Mouse (Mus musculus) kidney, embryonic 16.5 days (tissue): ENCODE measurements around the gene Gm20388. TPM values are rescaled to one million over a fixed set of nuclear protein-coding genes. Genes with fewer than 3 reads are reported as not detected.

Experiments used
- ATAC-seq: fragments of 200-750 bp; cut with Nextera tagmentation; 2 replicates; pipeline ENCODE4 v1.8.0; 2017; ENCODE audit warnings: moderate TSS enrichment; ENCODE audit not compliant: low FRiP score, low TSS enrichment
- H3K27ac ChIP-seq: fragments of 300-500 bp; sonication (generic); 2 replicates; pipeline ENCODE4 v1.5.1; 2014; ENCODE audit warnings: low read length
- H3K27me3 ChIP-seq: fragments of 300-500 bp; sonication (generic); 2 replicates; pipeline ENCODE4 v1.6.1; 2014; ENCODE audit warnings: low read length, control low read depth, mixed read lengths; ENCODE audit not compliant: insufficient read depth
- H3K36me3 ChIP-seq: fragments of 300-500 bp; sonication (generic); 2 replicates; pipeline ENCODE4 v1.6.1; 2014; ENCODE audit warnings: low read length, control low read depth, mixed read lengths; ENCODE audit not compliant: insufficient read depth
- H3K4me1 ChIP-seq: fragments of 300-500 bp; sonication (generic); 2 replicates; pipeline ENCODE4 v1.6.1; 2014; ENCODE audit warnings: low read length, control low read depth, mixed read lengths; ENCODE audit not compliant: insufficient read depth
- H3K4me2 ChIP-seq: fragments of 300-500 bp; sonication (generic); replicated peaks from 2 replicates; pipeline ENCODE4 v1.6.1; 2014; ENCODE audit warnings: low read depth, low read length
- H3K4me3 ChIP-seq: fragments of 300-500 bp; sonication (generic); 2 replicates; pipeline ENCODE4 v1.5.1; 2014; ENCODE audit warnings: mild to moderate bottlenecking, low read length
- H3K9ac ChIP-seq: fragments of 300-500 bp; sonication (generic); replicated peaks from 2 replicates; pipeline ENCODE4 v1.6.1; 2014; ENCODE audit warnings: low read length
- H3K9me3 ChIP-seq: fragments of 300-500 bp; sonication (generic); 2 replicates; pipeline ENCODE4 v1.6.1; 2016; ENCODE audit warnings: low read length, control low read depth
- WGBS: fragments of 180-500 bp; shearing (Covaris S2); extraction: QIAGEN DNeasy Blood & Tissue Kit; methylation state at CpG from one replicate; pipeline ENCODE4 v1.1.7; 2014; 5-methylcytosine and 5-hydroxymethylcytosine counted together
- polyA plus RNA-seq: library from polyadenylated mRNA; unstranded; fragments of >200 nt; fragmentation: Nextera tagmentation; extraction: Ambion mirVana; gene quantifications from 2 replicates; pipeline ENCODE4 v1.2.1, GENCODE M21; 2015

Gene Gm20388
- polyA plus RNA-seq, 1 experiment from 2014 or later: 7.7 TPM

DNA sequence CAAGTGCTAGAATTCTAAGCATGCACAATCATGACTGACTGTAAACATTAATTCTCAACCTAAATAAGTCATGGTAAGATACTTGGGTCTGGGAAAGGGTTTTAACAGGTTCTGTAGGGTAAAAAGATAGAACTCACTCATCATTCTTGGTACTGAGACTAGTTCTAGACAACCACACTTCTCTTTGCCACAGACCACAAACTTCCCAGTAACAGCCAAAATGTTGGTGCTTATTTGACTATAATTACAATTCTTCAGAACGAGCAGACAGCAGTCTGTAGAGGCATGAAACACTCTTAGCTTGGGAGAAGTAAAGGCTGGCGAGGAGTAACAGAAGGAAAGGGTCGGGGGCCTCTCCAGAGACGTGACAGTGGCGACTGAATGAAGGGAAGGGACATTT lies 3051.4 kb downstream of the Gm20388 start:
- 51% methylated on average over 5 of the region's 5 CpGs for WGBS
- no peak overlapping the region for H3K9ac ChIP-seq
- peaks cover 26% of the 10 kb centered on the region for H3K4me1 ChIP-seq
- H3K4me3 ChIP-seq: no peak overlapping the region
- no peaks in the 10 kb centered on the region for H3K9me3 ChIP-seq
- H3K36me3 ChIP-seq: no peaks in the 10 kb centered on the region
- no peak overlapping the region for H3K4me2 ChIP-seq
- ATAC-seq: no peak
- H3K27me3 ChIP-seq: no peaks in the 10 kb centered on the region
- H3K27ac ChIP-seq: no peak overlapping the region

DNA sequence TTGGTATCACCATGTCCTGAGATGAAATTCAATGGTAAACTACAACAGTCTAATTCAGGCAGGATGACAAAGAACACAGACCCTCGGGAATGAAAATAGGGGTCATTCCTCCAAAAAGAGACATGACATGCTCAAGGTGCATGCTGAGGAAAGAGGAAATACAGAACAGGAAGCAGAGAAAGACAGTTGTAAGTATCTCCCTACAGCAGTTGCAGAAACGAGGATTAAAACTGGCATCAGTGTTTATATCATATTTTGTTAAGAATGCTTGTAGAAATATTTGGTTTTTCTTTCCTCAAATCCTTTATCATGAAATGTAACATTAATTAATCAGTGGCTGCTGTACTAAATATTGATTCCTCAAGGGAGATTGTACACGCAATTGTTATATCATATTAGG lies 3056.0 kb downstream of the Gm20388 start:
- Histone ChIP-seq H3K4me2 (no peak overlapping the region), H3K4me1 (peaks cover 12% of the 10 kb centered on the region), H3K27ac (no peak overlapping the region), H3K9me3 (no peaks in the 10 kb centered on the region), H3K27me3 (no peaks in the 10 kb centered on the region), H3K4me3 (no peak overlapping the region), H3K36me3 (peaks cover 8% of the 10 kb centered on the region), H3K9ac (no peak overlapping the region)
- ATAC-seq: no peak
- WGBS: 77% methylated on average over 3 of the region's 3 CpGs

DNA sequence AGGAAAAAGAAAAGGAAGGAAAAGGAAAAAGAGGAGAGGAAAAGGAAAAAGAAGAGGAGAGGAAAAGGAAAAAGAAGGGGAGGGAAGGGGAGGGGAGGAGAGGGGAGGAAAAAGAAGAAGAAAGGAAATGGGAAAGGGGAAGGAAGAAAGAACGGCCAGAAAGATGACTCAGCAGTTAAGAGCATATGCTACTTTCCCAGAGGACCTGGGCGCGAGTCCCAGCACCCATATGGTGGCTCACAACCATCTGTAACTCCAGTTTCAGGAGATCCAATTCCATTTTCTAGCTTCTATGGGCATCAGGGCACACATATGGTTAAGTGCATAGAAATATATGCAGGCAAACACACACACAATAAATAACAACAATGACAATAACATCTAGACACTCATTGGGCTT lies 3057.5 kb downstream of the Gm20388 start:
- no peak for ATAC-seq
- Histone ChIP-seq H3K9ac (no peak overlapping the region), H3K4me3 (no peak overlapping the region), H3K27me3 (no peaks in the 10 kb centered on the region), H3K27ac (no peak overlapping the region), H3K4me1 (no peaks in the 10 kb centered on the region), H3K9me3 (no peaks in the 10 kb centered on the region), H3K4me2 (no peak overlapping the region), H3K36me3 (peaks cover 11% of the 10 kb centered on the region)
- WGBS: 95% methylated on average over 3 of the region's 3 CpGs

DNA sequence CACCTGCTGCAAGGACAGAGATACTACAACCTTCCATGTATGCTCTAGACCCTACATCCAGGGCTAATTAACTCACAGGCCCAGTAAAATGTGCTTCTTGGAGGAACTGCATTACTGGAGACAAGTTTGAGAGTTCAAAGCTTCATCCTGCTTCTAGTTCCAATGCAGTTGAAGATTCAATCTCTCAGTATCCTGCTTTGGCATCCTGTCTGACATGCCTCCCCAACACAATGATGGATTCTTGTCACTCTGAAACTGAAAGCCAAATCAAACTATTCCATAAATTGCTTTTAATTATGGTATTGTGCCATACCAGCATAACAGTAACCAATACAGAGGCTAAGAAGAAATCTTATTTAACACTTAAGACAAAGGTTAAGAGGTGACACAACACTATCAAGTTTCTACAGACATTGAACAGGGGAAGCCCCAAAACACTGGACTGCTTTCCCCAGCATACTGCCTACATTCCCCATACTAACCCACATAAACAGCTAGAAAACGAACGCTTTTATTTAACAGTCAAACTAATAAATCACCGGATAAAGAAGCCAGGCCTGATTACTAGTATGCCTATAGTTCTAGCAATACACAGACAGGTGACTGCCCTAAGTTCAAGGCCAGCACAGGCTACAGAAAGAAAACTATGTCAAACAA lies 3059.5 kb downstream of the Gm20388 start:
- Histone ChIP-seq H3K27me3 (no peaks in the 10 kb centered on the region), H3K9ac (no peak overlapping the region), H3K36me3 (peaks cover 21% of the 10 kb centered on the region), H3K4me3 (no peak overlapping the region), H3K4me1 (no peaks in the 10 kb centered on the region), H3K4me2 (no peak overlapping the region), H3K27ac (no peak overlapping the region), H3K9me3 (no peaks in the 10 kb centered on the region)
- no peak for ATAC-seq
- WGBS: 76% methylated on average over 3 of the region's 3 CpGs

DNA sequence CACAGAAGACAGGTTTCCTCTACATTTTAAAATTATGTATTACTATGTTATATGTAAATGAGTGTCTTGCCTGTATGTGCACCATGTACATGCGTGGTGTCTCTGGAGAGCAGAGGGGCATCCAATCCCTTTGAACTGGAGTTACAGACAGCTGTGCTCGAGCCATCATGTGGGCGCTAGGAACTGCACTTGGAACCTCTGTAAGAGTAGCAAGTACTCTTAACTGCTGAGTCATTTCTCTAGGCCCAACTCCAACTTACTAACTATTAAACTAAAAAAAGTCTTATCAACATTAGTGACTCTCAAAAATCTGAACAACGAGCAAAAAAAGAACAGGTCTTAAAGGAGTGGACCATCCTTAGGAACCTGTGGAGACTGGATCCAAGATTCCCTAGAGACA lies 3065.4 kb downstream of the Gm20388 start:
- no peaks in the 10 kb centered on the region for H3K27me3 ChIP-seq
- no peak overlapping the region for H3K9ac ChIP-seq
- H3K9me3 ChIP-seq: no peaks in the 10 kb centered on the region
- no peak overlapping the region for H3K4me3 ChIP-seq
- peaks cover 12% of the 10 kb centered on the region; the same call in 1 of the 2 replicates for H3K36me3 ChIP-seq
- H3K4me1 ChIP-seq: peaks cover 12% of the 10 kb centered on the region; the same call in 1 of the 2 replicates
- H3K4me2 ChIP-seq: no peak overlapping the region
- ATAC-seq: no peak
- 91% methylated on average over 4 of the region's 4 CpGs for WGBS
- no peak overlapping the region for H3K27ac ChIP-seq

DNA sequence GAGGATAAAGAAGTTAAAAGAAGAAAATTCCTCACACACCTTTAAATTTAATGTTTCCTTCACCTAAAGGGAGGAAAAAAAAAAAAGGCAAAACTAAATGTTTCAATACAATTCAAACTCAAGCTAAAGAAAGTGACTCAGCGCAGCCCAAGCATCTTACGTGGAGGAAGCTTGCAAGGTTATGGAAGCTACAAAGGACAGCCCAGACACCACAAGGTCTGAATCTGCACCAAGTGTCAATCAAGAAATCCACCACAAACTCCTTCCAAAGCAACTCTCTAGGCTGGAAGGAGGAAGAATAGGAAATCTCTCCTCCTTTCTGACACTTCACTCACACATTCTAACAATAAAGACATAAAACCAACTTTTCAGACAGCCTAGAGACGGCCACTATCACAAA lies 3068.8 kb downstream of the Gm20388 start:
- Histone ChIP-seq H3K9me3 (no peaks in the 10 kb centered on the region), H3K27me3 (no peaks in the 10 kb centered on the region), H3K4me1 (peaks cover 21% of the 10 kb centered on the region; the same call in 1 of the 2 replicates), H3K4me3 (no peak overlapping the region), H3K27ac (no peak overlapping the region), H3K9ac (no peak overlapping the region), H3K36me3 (peaks cover 1% of the 10 kb centered on the region; the same call in 1 of the 2 replicates), H3K4me2 (no peak overlapping the region)
- WGBS: 85% methylated on average over 3 of the region's 3 CpGs
- no peak for ATAC-seq

DNA sequence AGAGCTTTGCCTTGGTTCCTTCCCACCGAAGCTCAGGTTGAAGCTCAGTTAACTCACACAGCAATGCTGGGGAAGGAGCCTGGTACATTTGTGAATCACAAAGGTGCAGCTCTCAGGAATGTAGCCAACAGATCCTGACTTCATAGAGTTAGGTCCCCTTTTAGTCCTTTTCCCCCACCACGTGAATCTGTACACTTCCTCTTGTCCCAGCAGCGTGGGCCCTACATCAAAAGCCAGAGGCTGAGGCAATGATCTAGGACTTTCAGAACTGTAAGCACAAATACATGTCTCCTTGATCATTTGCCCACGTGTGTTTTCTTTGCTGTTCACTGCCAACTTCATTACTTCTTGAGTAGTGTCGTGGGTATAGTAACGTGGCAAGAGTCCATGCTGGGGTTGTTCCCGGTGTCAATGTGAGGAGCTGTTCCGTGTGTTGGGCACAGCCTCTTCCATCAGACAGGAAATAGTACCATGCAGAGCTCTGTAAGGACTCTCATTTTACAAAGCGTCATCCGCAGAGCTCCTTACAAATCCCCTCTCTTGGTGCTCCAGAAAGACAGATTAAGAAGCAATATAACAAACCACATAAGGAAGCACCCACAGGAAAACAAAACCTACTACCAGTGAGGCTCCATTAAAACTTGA lies 3069.3 kb downstream of the Gm20388 start:
- no peak overlapping the region for H3K4me3 ChIP-seq
- H3K36me3 ChIP-seq: no peaks in the 10 kb centered on the region
- H3K27ac ChIP-seq: no peak overlapping the region
- no peak for ATAC-seq
- no peak overlapping the region for H3K9ac ChIP-seq
- 60% methylated on average over 10 of the region's 10 CpGs for WGBS
- no peaks in the 10 kb centered on the region for H3K27me3 ChIP-seq
- no peaks in the 10 kb centered on the region for H3K9me3 ChIP-seq
- H3K4me2 ChIP-seq: no peak overlapping the region
- peaks cover 21% of the 10 kb centered on the region; the same call in 1 of the 2 replicates for H3K4me1 ChIP-seq

DNA sequence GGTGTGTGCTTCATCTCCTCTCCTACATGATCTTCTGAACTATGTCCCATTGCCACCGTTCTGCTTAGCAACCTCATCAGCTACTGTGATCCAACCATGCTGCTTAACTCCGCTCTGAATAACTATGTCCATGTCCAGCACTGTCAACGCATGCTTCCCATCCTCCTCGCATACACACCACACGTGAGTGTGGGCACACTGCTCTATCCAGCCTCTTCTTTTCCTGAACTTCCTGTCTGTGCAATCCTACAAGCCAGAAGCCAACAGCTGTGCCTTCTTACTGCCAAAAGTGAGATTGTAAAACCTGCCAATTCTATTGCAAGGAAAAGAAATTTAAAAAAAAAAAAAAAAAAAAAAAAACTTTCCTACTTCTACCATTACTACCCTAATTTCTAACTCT lies 3071.0 kb downstream of the Gm20388 start:
- Histone ChIP-seq H3K27ac (no peak overlapping the region), H3K4me3 (no peak overlapping the region), H3K9me3 (no peaks in the 10 kb centered on the region), H3K4me1 (peaks cover 27% of the 10 kb centered on the region; the same call in 1 of the 2 replicates), H3K27me3 (no peaks in the 10 kb centered on the region), H3K36me3 (no peaks in the 10 kb centered on the region), H3K4me2 (no peak overlapping the region), H3K9ac (no peak overlapping the region)
- ATAC-seq: no peak
- WGBS: 81% methylated on average over 5 of the region's 5 CpGs

DNA sequence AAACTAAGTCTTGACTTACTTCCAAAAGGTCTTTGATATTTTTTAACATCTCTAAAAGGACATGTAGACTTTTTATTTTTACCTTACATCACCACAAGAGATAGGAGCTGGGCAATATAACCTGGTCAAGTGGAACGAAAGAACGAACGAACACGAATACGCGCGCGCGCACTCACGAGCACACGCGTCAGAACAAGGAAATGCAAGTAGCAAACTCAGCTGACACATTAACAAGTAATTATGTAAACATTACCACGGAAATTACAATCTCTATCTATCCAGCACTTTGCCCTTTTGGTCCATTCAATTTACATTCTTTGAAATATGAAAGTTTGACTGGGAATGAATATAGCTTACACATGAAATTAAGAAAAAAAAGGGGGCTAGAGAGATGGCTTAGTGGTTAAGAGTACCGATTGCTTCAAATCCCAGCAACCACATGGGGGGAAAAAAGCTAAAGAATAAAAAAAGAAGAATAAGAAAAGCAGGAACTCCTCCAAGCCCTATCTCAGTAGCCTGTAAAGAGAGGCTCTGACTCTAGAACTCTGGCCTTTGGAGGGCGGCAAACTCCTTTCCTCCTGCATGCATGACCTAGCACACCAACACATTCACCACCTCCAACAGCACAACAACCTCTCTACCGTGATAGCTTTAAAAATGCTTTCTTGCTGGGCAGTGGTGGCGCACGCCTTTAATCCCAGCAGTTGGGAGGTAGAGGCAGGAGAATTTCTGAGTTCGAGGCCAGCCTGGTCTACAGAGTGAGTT lies 3072.7 kb downstream of the Gm20388 start:
- Histone ChIP-seq H3K4me3 (no peak overlapping the region), H3K36me3 (no peaks in the 10 kb centered on the region), H3K4me2 (no peak overlapping the region), H3K9ac (no peak overlapping the region), H3K27ac (no peak overlapping the region), H3K4me1 (peaks cover 43% of the 10 kb centered on the region), H3K9me3 (no peaks in the 10 kb centered on the region), H3K27me3 (no peaks in the 10 kb centered on the region)
- no peak for ATAC-seq
- WGBS: 74% methylated on average over 19 of the region's 19 CpGs

DNA sequence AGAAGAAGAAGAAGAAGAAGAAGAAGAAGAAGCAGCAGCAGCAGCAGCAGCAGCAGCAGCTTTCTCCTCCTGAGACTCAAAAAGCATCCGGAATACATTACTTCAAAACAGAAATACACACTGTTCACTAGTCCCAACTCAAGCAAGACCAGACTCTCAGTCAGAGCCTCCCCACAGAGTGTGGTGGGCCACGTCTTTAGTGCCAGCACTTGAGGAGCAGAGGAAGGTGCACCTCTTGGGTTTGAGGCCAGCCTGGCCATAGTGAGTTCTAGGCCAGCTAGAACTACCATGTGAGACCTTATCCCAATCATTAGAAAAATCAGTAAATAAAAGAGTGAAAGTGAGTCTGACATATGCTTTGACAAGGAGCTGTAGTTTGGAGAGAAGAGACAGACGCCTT lies 3073.5 kb downstream of the Gm20388 start:
- H3K27me3 ChIP-seq: no peaks in the 10 kb centered on the region
- no peak overlapping the region for H3K9ac ChIP-seq
- no peak for ATAC-seq
- no peak overlapping the region for H3K4me3 ChIP-seq
- 89% methylated on average over 3 of the region's 3 CpGs for WGBS
- H3K36me3 ChIP-seq: no peaks in the 10 kb centered on the region
- H3K27ac ChIP-seq: no peak overlapping the region
- no peak overlapping the region for H3K4me2 ChIP-seq
- no peaks in the 10 kb centered on the region for H3K9me3 ChIP-seq
- H3K4me1 ChIP-seq: peaks cover 44% of the 10 kb centered on the region
